Mouse (Mus musculus): ENCODE results near the gene Ezh1. TPM values are rescaled to one million over a fixed set of nuclear protein-coding genes. Genes with fewer than 3 reads are reported as not detected.

Ezh1 gene
- polyA plus RNA-seq, 1 experiment = 42.8 TPM

DNA sequence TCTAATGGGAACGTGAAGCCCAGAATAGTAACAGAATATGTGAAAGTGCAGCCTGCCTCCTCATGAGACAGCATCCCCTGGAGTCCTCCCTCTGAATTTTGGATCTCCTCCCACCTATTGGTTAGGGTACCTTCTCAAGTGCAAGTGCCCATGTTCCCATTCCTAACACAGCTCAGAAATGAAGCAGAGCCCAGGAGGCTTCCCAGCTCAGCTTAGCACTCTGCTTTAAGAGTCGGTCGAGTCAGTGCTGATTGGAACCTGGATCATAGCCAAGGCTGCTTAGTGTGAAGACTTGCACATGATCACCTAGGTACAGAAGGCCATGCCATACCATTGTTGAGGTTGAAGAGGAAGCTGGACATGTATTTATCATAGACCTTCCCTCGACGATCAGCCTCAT is 32.1 kb downstream of the Ezh1 start:
- no peak overlapping the region for H3K27ac ChIP-seq (ENCODE audit: insufficient read depth, low read length)
- TF ChIP-seq EP300 (IDR thresholded peaks at IDR 0.05; ENCODE audit: insufficient read depth, low read depth, low read length) (no peak), POLR2A (IDR thresholded peaks at IDR 0.05; ENCODE audit: insufficient read depth, low read length) (no peak), CTCF (IDR thresholded peaks at IDR 0.05; ENCODE audit: low read depth, low read length) (no peak)
- no peak overlapping the region for H3K9ac ChIP-seq (ENCODE audit: low read depth, poor library complexity, severe bottlenecking)
- peaks cover 5% of the 10 kb centered on the region for H3K4me1 ChIP-seq (ENCODE audit: control insufficient read depth, insufficient read depth, low read length)
- H3K36me3 ChIP-seq (ENCODE audit: control insufficient read depth, insufficient read depth, low read length, poor library complexity, severe bottlenecking) = peaks cover 10% of the 10 kb centered on the region
- no peak overlapping the region for H3K4me3 ChIP-seq (ENCODE audit: low read depth, low read length)
- no peaks in the 10 kb centered on the region for H3K9me3 ChIP-seq (replicated peaks; ENCODE audit: control insufficient read depth, insufficient read depth, low read length, poor library complexity, severe bottlenecking)
- H3K27me3 ChIP-seq (ENCODE audit: control insufficient read depth, insufficient read depth, low read length, poor library complexity, severe bottlenecking) = no peaks in the 10 kb centered on the region

- TF ChIP-seq POLR2A (IDR thresholded peaks at IDR 0.05; ENCODE audit: insufficient read depth, low read length) = no peak
- TF ChIP-seq CTCF (IDR thresholded peaks at IDR 0.05; ENCODE audit: low read depth, low read length) = no peak
- no peak for TF ChIP-seq EP300 (IDR thresholded peaks at IDR 0.05; ENCODE audit: insufficient read depth, low read depth, low read length)
- no peaks in the 10 kb centered on the region for H3K9me3 ChIP-seq (replicated peaks; ENCODE audit: control insufficient read depth, insufficient read depth, low read length, poor library complexity, severe bottlenecking)
- no peaks in the 10 kb centered on the region for H3K27me3 ChIP-seq (ENCODE audit: control insufficient read depth, insufficient read depth, low read length, poor library complexity, severe bottlenecking)
- H3K4me1 ChIP-seq (ENCODE audit: control insufficient read depth, insufficient read depth, low read length) = peaks cover 6% of the 10 kb centered on the region
- H3K27ac ChIP-seq (ENCODE audit: insufficient read depth, low read length) = no peak overlapping the region
- H3K4me3 ChIP-seq (ENCODE audit: low read depth, low read length) = no peak overlapping the region
- H3K36me3 ChIP-seq (ENCODE audit: control insufficient read depth, insufficient read depth, low read length, poor library complexity, severe bottlenecking) = peaks cover 5% of the 10 kb centered on the region; the same call in 1 of the 2 replicates
- H3K9ac ChIP-seq (ENCODE audit: low read depth, poor library complexity, severe bottlenecking) = no peak overlapping the region
Observed at GRCm38 (mm10) chr11:101193076-101193475, 33.2 kb downstream of the Ezh1 start.

- TF ChIP-seq EP300 (IDR thresholded peaks at IDR 0.05; ENCODE audit: insufficient read depth, low read depth, low read length) (no peak), POLR2A (IDR thresholded peaks at IDR 0.05; ENCODE audit: insufficient read depth, low read length) (no peak), CTCF (IDR thresholded peaks at IDR 0.05; ENCODE audit: low read depth, low read length) (no peak)
- no peaks in the 10 kb centered on the region for H3K9me3 ChIP-seq (replicated peaks; ENCODE audit: control insufficient read depth, insufficient read depth, low read length, poor library complexity, severe bottlenecking)
- no peak overlapping the region for H3K27ac ChIP-seq (ENCODE audit: insufficient read depth, low read length)
- peaks cover 6% of the 10 kb centered on the region for H3K4me1 ChIP-seq (ENCODE audit: control insufficient read depth, insufficient read depth, low read length)
- H3K4me3 ChIP-seq (ENCODE audit: low read depth, low read length) = no peak overlapping the region
- peaks cover 4% of the 10 kb centered on the region; the same call in 1 of the 2 replicates for H3K36me3 ChIP-seq (ENCODE audit: control insufficient read depth, insufficient read depth, low read length, poor library complexity, severe bottlenecking)
- no peak overlapping the region for H3K9ac ChIP-seq (ENCODE audit: low read depth, poor library complexity, severe bottlenecking)
- H3K27me3 ChIP-seq (ENCODE audit: control insufficient read depth, insufficient read depth, low read length, poor library complexity, severe bottlenecking) = no peaks in the 10 kb centered on the region
Observed at GRCm38 (mm10) chr11:101192646-101193045, 33.6 kb downstream of the Ezh1 start.

GRCm38 (mm10) chr11:101191919-101192470 is 34.3 kb downstream of the Ezh1 start:
- TF ChIP-seq EP300 (IDR thresholded peaks at IDR 0.05; ENCODE audit: insufficient read depth, low read depth, low read length) = no peak
- no peak for TF ChIP-seq CTCF (IDR thresholded peaks at IDR 0.05; ENCODE audit: low read depth, low read length)
- TF ChIP-seq POLR2A (IDR thresholded peaks at IDR 0.05; ENCODE audit: insufficient read depth, low read length) = no peak
- H3K27me3 ChIP-seq (ENCODE audit: control insufficient read depth, insufficient read depth, low read length, poor library complexity, severe bottlenecking) = no peaks in the 10 kb centered on the region
- H3K36me3 ChIP-seq (ENCODE audit: control insufficient read depth, insufficient read depth, low read length, poor library complexity, severe bottlenecking) = peaks cover 2% of the 10 kb centered on the region; the same call in 1 of the 2 replicates
- no peak overlapping the region for H3K9ac ChIP-seq (ENCODE audit: low read depth, poor library complexity, severe bottlenecking)
- H3K9me3 ChIP-seq (replicated peaks; ENCODE audit: control insufficient read depth, insufficient read depth, low read length, poor library complexity, severe bottlenecking) = no peaks in the 10 kb centered on the region
- H3K4me3 ChIP-seq (ENCODE audit: low read depth, low read length) = no peak overlapping the region
- H3K4me1 ChIP-seq (ENCODE audit: control insufficient read depth, insufficient read depth, low read length) = peaks cover 6% of the 10 kb centered on the region
- no peak overlapping the region for H3K27ac ChIP-seq (ENCODE audit: insufficient read depth, low read length)

DNA sequence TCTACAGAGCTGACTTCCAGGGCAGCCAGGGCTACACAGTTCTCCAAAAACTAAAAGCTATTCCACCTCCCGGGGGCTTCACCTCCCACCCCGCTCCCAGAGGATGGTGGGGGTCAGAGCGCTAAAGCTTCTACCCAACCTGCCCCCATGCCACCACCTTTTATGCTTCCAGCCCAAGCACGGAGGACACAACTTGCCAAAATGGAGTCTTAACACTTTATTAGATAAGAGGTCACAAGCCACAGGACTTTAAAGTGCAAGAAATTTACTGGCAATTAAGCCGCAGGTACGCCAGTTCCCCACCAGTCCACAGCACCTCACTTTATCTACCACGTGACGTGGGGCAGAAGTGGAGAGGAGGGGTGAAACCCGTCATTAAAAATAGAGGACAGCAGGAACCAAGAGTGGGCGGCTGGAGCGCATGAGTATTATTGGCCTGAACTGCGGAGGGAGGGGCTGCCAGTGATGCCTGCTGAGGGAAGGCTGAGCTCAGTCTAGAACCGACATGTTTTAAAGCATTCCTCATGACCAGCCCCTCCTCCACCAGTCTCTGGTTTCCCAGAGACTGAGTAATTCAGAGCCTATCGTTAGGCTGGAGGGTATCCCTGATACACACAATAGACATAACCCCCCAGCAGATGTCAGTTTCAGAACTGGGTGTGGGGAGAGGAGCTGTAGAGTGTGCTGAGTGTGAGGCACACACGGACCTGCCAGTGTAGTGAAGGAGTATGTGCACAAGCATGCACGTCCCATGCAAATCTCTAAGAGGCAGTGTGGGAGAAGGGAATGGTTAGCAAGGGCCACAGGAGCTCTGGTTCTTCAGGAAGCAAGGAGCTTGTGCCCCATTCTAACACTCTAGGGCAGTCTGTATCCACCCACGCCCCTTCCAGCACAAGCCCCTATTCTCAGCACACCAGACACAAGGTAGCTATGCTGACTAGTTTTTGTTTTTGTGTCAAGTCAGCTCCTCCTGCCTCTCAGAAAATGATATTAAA is 35.1 kb downstream of the Ezh1 start:
- Histone ChIP-seq H3K4me1 (ENCODE audit: control insufficient read depth, insufficient read depth, low read length) (peaks cover 6% of the 10 kb centered on the region), H3K9me3 (replicated peaks; ENCODE audit: control insufficient read depth, insufficient read depth, low read length, poor library complexity, severe bottlenecking) (no peaks in the 10 kb centered on the region), H3K4me3 (ENCODE audit: low read depth, low read length) (no peak overlapping the region), H3K27me3 (ENCODE audit: control insufficient read depth, insufficient read depth, low read length, poor library complexity, severe bottlenecking) (no peaks in the 10 kb centered on the region), H3K36me3 (ENCODE audit: control insufficient read depth, insufficient read depth, low read length, poor library complexity, severe bottlenecking) (no peaks in the 10 kb centered on the region), H3K27ac (ENCODE audit: insufficient read depth, low read length) (no peak overlapping the region), H3K9ac (ENCODE audit: low read depth, poor library complexity, severe bottlenecking) (no peak overlapping the region)
- TF ChIP-seq EP300 (IDR thresholded peaks at IDR 0.05; ENCODE audit: insufficient read depth, low read depth, low read length) (no peak), CTCF (IDR thresholded peaks at IDR 0.05; ENCODE audit: low read depth, low read length) (no peak), POLR2A (IDR thresholded peaks at IDR 0.05; ENCODE audit: insufficient read depth, low read length) (no peak)

All from ES-Bruce4 (cell line).